Mouse (Mus musculus): Measurements from ENCODE around the gene H2-DMa.

- TF ChIP-seq POU5F1 (IDR thresholded peaks at IDR 0.05; ENCODE audit: borderline replicate concordance, low read length) (no peak), CTCF (conservative IDR thresholded peaks at IDR 0.05; ENCODE audit: low read length) (no peak), NANOG (IDR thresholded peaks at IDR 0.05; ENCODE audit: borderline replicate concordance, low read length) (no peak)
These were observed 40.3 kb upstream of the H2-DMa start for GRCm38 (mm10) chr17:34079002-34079401.
